Mouse (Mus musculus) limb, embryonic 13.5 days (tissue): ENCODE data around the gene Steap3. TPM values are rescaled to one million over a fixed set of nuclear protein-coding genes. Genes with fewer than 3 reads are reported as not detected.

Source experiments
- ATAC-seq: fragments of 200-750 bp; cut with Nextera tagmentation; 2 replicates; pipeline ENCODE4 v1.8.0; 2017; ENCODE audit warnings: low read depth, moderate number of reproducible peaks, moderate TSS enrichment; ENCODE audit not compliant: low FRiP score
- H3K27ac ChIP-seq: fragments of 300-500 bp; sonication (generic); 2 replicates; pipeline ENCODE4 v1.5.1; 2015; ENCODE audit warnings: inconsistent platforms, mild to moderate bottlenecking, moderate library complexity
- H3K27me3 ChIP-seq: fragments of 300-500 bp; sonication (generic); 2 replicates; pipeline ENCODE4 v1.6.1; 2015; ENCODE audit warnings: mild to moderate bottlenecking, inconsistent platforms
- H3K36me3 ChIP-seq: fragments of 300-500 bp; sonication (generic); 2 replicates; pipeline ENCODE4 v1.6.1; 2015; ENCODE audit warnings: inconsistent platforms, mild to moderate bottlenecking, moderate library complexity
- H3K4me1 ChIP-seq: fragments of 300-500 bp; sonication (generic); 2 replicates; pipeline ENCODE4 v1.6.1; 2015; ENCODE audit warnings: inconsistent platforms
- H3K4me2 ChIP-seq: fragments of 300-500 bp; sonication (generic); replicated peaks from 2 replicates; pipeline ENCODE4 v1.6.1; 2015; ENCODE audit warnings: inconsistent platforms, mild to moderate bottlenecking, moderate library complexity
- H3K4me3 ChIP-seq: fragments of 300-500 bp; sonication (generic); 2 replicates; pipeline ENCODE4 v1.5.1; 2015; ENCODE audit warnings: moderate library complexity, mild to moderate bottlenecking, inconsistent platforms
- H3K9ac ChIP-seq: fragments of 300-500 bp; sonication (generic); 2 replicates; pipeline ENCODE4 v1.6.1; 2015; ENCODE audit warnings: mild to moderate bottlenecking, inconsistent platforms
- H3K9me3 ChIP-seq: fragments of 300-500 bp; sonication (generic); 2 replicates; pipeline ENCODE4 v1.6.1; 2016; ENCODE audit warnings: inconsistent platforms
- WGBS: fragments of 180-500 bp; shearing (Covaris S2); methylation state at CpG from one replicate; pipeline ENCODE4 v1.1.7; 2015; 5-methylcytosine and 5-hydroxymethylcytosine counted together
- polyA plus RNA-seq: library from polyadenylated mRNA; unstranded; fragments of >200 nt; fragmentation: Nextera tagmentation; extraction: Ambion mirVana; gene quantifications from 2 replicates; pipeline ENCODE4 v1.2.1, GENCODE M21; 2015

Steap3 gene
- polyA plus RNA-seq, 1 experiment from 2014 or later, result 5.6 TPM

- H3K9me3 ChIP-seq, result no peaks in the 10 kb centered on the region
These were observed 24.3 kb downstream of the Steap3 start for GRCm38 (mm10) chr1:120248156-120248555.

DNA sequence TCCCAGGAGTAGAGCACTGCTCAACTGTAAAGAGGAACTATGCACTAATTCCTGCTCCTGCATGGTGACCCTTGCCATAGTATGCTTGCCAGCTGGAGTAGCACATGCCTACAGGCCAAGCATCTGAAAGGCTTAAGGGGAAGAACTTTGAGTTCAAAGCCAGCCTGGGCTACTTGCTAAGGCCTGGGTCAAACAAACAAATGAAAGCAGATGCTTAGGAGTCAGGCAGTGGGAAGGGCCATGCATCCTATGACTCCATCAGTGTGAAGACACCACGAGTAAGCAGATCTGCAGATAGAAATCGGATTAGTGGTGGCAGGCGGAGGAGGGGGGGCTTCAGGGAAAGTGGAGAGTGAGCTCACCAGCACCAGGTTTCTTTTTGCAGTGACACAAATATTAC, 25.2 kb downstream of the Steap3 start:
- Histone ChIP-seq H3K36me3 (no peaks in the 10 kb centered on the region), H3K4me3 (no peak overlapping the region), H3K27me3 (no peaks in the 10 kb centered on the region), H3K4me1 (0 out of 2 replicates have a peak, but pooled peaks cover 7% of the 10 kb centered on the region), H3K9ac (no peak overlapping the region), H3K27ac (no peak overlapping the region), H3K9me3 (no peaks in the 10 kb centered on the region), H3K4me2 (no peak overlapping the region)
- 73% methylated on average over 3 of the region's 3 CpGs for WGBS
- no peak for ATAC-seq

More at GRCm38 (mm10) chr1:120248156-120248555, 24.3 kb downstream of the Steap3 start:
- Histone ChIP-seq H3K27ac (no peak overlapping the region), H3K9ac (no peak overlapping the region), H3K4me1 (0 out of 2 replicates have a peak, but pooled peaks cover 7% of the 10 kb centered on the region), H3K4me3 (no peak overlapping the region), H3K27me3 (no peaks in the 10 kb centered on the region), H3K4me2 (no peak overlapping the region), H3K36me3 (no peaks in the 10 kb centered on the region)
- WGBS, result 67% methylated on average over 5 of the region's 5 CpGs
- no peak for ATAC-seq

DNA sequence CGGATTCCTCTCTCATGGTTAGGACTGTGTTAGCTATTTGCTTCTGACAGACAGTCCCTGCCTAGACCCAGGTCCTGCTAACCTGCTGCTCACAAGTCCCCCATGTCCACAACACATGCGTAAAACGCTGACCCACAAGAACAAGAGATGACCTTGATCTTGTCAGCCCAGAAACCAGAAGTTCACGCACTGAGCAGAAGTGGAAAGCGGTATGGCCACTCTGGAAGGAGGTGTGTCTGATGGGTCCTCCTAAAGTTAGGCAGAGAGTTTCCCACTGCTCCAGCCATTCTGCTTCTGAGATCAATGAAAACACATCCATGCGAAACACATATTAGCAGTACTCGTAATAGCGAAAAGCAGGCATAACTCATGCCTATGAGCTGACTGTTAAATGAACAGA, 25.6 kb downstream of the Steap3 start:
- Histone ChIP-seq H3K27ac (no peak overlapping the region), H3K27me3 (no peaks in the 10 kb centered on the region), H3K4me1 (0 out of 2 replicates have a peak, but pooled peaks cover 7% of the 10 kb centered on the region), H3K4me3 (no peak overlapping the region), H3K9ac (no peak overlapping the region), H3K9me3 (no peaks in the 10 kb centered on the region), H3K4me2 (no peak overlapping the region), H3K36me3 (no peaks in the 10 kb centered on the region)
- WGBS, result 90% methylated on average over 8 of the region's 8 CpGs
- no peak for ATAC-seq

- WGBS, result 48% methylated on average over 4 of the region's 4 CpGs
These were observed 26.8 kb downstream of the Steap3 start for GRCm38 (mm10) chr1:120245661-120246131.

DNA sequence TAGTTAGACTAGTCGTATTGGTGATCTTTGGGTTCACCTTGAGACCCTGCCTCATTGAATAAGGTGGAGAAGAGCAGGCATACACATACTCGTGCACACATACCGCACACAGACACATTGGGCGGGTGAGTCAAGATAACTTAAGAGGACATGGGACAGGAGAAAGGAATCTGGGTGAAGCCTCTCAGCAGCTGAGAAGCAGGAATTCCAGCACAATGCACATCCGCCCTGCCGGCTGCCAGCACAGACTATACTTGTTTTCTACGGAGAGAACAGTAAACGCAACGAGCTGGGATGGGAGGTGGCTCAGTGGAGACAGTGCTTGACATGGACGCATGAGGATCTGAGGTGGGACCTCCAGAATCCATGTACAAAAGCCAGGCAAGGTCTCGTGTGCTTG, 27.9 kb downstream of the Steap3 start:
- Histone ChIP-seq H3K27me3 (no peaks in the 10 kb centered on the region), H3K4me1 (0 out of 2 replicates have a peak, but pooled peaks cover 7% of the 10 kb centered on the region), H3K9ac (no peak overlapping the region), H3K9me3 (no peaks in the 10 kb centered on the region), H3K36me3 (no peaks in the 10 kb centered on the region), H3K4me3 (no peak overlapping the region), H3K4me2 (no peak overlapping the region), H3K27ac (no peak overlapping the region)
- peak; percentile 38; the same call in 1 of the 2 replicates for ATAC-seq
- WGBS, result 85% methylated on average over 11 of the region's 11 CpGs

More at GRCm38 (mm10) chr1:120245661-120246131, 26.8 kb downstream of the Steap3 start:
- H3K4me3 ChIP-seq, result no peak overlapping the region
- 0 out of 2 replicates have a peak, but pooled peaks cover 7% of the 10 kb centered on the region for H3K4me1 ChIP-seq
- no peaks in the 10 kb centered on the region for H3K36me3 ChIP-seq
- no peak overlapping the region for H3K4me2 ChIP-seq
- no peak overlapping the region for H3K9ac ChIP-seq
- peak; percentile 42 for ATAC-seq
- no peak overlapping the region; the same call in 1 of the 2 replicates for H3K27ac ChIP-seq
- H3K9me3 ChIP-seq, result no peaks in the 10 kb centered on the region
- no peaks in the 10 kb centered on the region for H3K27me3 ChIP-seq

GRCm38 (mm10) chr1:120243987-120244386, 28.5 kb downstream of the Steap3 start:
- 0 out of 2 replicates have a peak, but pooled peaks cover 7% of the 10 kb centered on the region for H3K4me1 ChIP-seq
- H3K9me3 ChIP-seq, result no peaks in the 10 kb centered on the region
- H3K27me3 ChIP-seq, result no peaks in the 10 kb centered on the region
- H3K4me3 ChIP-seq, result no peak overlapping the region
- no peaks in the 10 kb centered on the region for H3K36me3 ChIP-seq
- no peak for ATAC-seq
- H3K9ac ChIP-seq, result no peak overlapping the region
- no peak overlapping the region for H3K4me2 ChIP-seq
- no peak overlapping the region for H3K27ac ChIP-seq
- WGBS, result 82% methylated on average over 11 of the region's 11 CpGs

- no peak overlapping the region for H3K9ac ChIP-seq
- no peaks in the 10 kb centered on the region for H3K9me3 ChIP-seq
- no peak overlapping the region for H3K27ac ChIP-seq
- no peak overlapping the region for H3K4me2 ChIP-seq
- ATAC-seq, result no peak
- H3K4me3 ChIP-seq, result no peak overlapping the region
- no peaks in the 10 kb centered on the region for H3K27me3 ChIP-seq
- H3K36me3 ChIP-seq, result no peaks in the 10 kb centered on the region
- 88% methylated on average over 1 of the region's 1 CpGs for WGBS
- peaks cover 4% of the 10 kb centered on the region; the same call in 1 of the 2 replicates for H3K4me1 ChIP-seq
These were observed 35.4 kb downstream of the Steap3 start for GRCm38 (mm10) chr1:120237068-120237467.

DNA sequence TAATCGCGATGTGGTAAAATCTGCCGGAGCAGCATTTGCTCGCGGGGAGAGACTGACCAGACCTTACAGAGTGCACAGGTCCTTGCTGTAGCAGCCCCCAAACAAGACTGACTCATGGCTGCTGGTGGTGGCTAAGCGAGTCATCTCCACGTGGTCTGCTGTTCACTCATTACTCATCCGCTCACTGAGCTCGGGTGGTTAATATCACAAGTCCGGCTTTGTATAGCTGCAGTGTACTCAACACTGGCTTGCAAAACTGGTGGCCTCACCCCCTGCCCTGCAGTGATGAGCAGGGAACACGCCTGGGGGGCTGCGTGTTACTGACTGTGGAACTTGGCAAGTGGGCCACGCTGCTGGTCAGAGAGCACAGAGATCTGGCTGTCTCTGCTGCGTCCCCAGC, 36.1 kb downstream of the Steap3 start:
- Histone ChIP-seq H3K36me3 (no peaks in the 10 kb centered on the region), H3K27ac (no peak overlapping the region), H3K4me2 (no peak overlapping the region), H3K4me3 (no peak overlapping the region), H3K9ac (no peak overlapping the region), H3K27me3 (no peaks in the 10 kb centered on the region), H3K4me1 (peaks cover 4% of the 10 kb centered on the region; the same call in 1 of the 2 replicates), H3K9me3 (no peaks in the 10 kb centered on the region)
- ATAC-seq, result no peak
- 81% methylated on average over 14 of the region's 14 CpGs for WGBS

DNA sequence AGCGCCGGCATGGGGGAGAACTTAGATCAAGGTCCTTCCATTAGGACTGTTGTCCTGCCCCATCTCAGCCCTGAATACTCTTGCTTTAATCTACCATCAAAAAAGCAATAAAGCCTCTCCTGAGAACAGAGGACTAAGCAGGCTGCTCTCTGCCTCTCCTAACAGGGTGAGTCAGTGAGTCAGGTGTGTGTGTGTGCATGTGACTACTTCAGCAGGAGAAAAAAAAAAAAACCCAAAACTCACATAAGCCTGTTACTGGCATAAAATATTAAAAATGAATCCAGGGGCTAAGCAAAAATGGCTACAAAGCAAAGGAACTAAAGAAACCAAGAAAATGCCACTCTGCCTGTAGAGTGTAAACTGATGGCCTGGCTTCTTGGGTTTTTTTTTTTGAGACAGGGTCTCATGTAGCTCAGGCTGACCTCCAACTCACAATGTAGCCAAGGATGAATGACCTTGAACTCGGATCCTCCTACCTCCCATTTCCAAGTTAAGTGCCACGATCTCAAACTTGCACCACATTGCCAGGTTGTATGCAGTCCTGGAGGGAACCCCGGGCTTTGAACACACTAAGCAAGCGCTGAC, 36.8 kb downstream of the Steap3 start:
- Histone ChIP-seq H3K4me1 (peaks cover 4% of the 10 kb centered on the region; the same call in 1 of the 2 replicates), H3K27ac (no peak overlapping the region), H3K9me3 (no peaks in the 10 kb centered on the region), H3K27me3 (no peaks in the 10 kb centered on the region), H3K4me2 (no peak overlapping the region), H3K36me3 (no peaks in the 10 kb centered on the region), H3K4me3 (no peak overlapping the region), H3K9ac (no peak overlapping the region)
- 88% methylated on average over 6 of the region's 6 CpGs for WGBS
- no peak for ATAC-seq

GRCm38 (mm10) chr1:120232170-120232569, 40.3 kb downstream of the Steap3 start:
- no peak for ATAC-seq
- H3K27ac ChIP-seq, result no peak overlapping the region

GRCm38 (mm10) chr1:120231334-120231733, 41.2 kb downstream of the Steap3 start:
- Histone ChIP-seq H3K9ac (no peak overlapping the region), H3K27me3 (no peaks in the 10 kb centered on the region), H3K4me1 (peaks cover 11% of the 10 kb centered on the region), H3K36me3 (no peaks in the 10 kb centered on the region), H3K4me2 (no peak overlapping the region), H3K27ac (no peak overlapping the region), H3K4me3 (no peak overlapping the region), H3K9me3 (no peaks in the 10 kb centered on the region)
- ATAC-seq, result no peak
- 36% methylated on average over 6 of the region's 6 CpGs for WGBS

More at GRCm38 (mm10) chr1:120232170-120232569, 40.3 kb downstream of the Steap3 start:
- H3K9ac ChIP-seq, result no peak overlapping the region
- no peaks in the 10 kb centered on the region for H3K36me3 ChIP-seq
- H3K4me2 ChIP-seq, result no peak overlapping the region
- no peak overlapping the region for H3K4me3 ChIP-seq
- H3K4me1 ChIP-seq, result peaks cover 4% of the 10 kb centered on the region; the same call in 1 of the 2 replicates
- no peaks in the 10 kb centered on the region for H3K27me3 ChIP-seq
- 53% methylated on average over 6 of the region's 6 CpGs for WGBS
- H3K9me3 ChIP-seq, result no peaks in the 10 kb centered on the region

GRCm38 (mm10) chr1:120229723-120230471, 42.6 kb downstream of the Steap3 start:
- WGBS, result 45% methylated on average over 10 of the region's 10 CpGs
- H3K36me3 ChIP-seq, result no peaks in the 10 kb centered on the region
- no peak overlapping the region for H3K4me2 ChIP-seq
- no peak for ATAC-seq
- no peak overlapping the region for H3K4me3 ChIP-seq
- H3K27ac ChIP-seq, result no peak overlapping the region
- no peaks in the 10 kb centered on the region for H3K27me3 ChIP-seq
- no peaks in the 10 kb centered on the region for H3K9me3 ChIP-seq
- peaks cover 11% of the 10 kb centered on the region for H3K4me1 ChIP-seq
- no peak overlapping the region for H3K9ac ChIP-seq
